Mouse (Mus musculus) adrenal gland, postnatal 10 days (tissue): ENCODE results near the gene Nfx1. TPM values are rescaled to one million over a fixed set of nuclear protein-coding genes. Genes with fewer than 3 reads are reported as not detected.
A peak's percentile ranks its signal among the peaks of the same experiment; 100 is the strongest.

Experiments used
- DNase-seq: peaks from one replicate; pipeline ENCODE4 v3.0.0; 2021; ENCODE audit warnings: mixed read lengths
- total RNA-seq, 2 experiments: library from RNA; stranded (reverse); gene quantifications; 2 replicates each; pipeline ENCODE4 v1.2.3; 2021

The Nfx1 gene
- total RNA-seq, 2 experiments from 2014 or later = 54.9 to 66.9 TPM

GRCm38 (mm10) chr4:40975678-40976077 lies 5.0 kb downstream of the Nfx1 start:
- no peak for DNase-seq

- peak; percentile 44 for DNase-seq
Measured at GRCm38 (mm10) chr4:40976651-40977050, 5.9 kb downstream of the Nfx1 start.

GRCm38 (mm10) chr4:40979430-40979829 lies 8.7 kb downstream of the Nfx1 start:
- DNase-seq = no peak

- no peak for DNase-seq
Measured at GRCm38 (mm10) chr4:40982486-40982885, 11.8 kb downstream of the Nfx1 start.

GRCm38 (mm10) chr4:40983686-40984085 lies 13.0 kb downstream of the Nfx1 start:
- DNase-seq = peak; percentile 62

GRCm38 (mm10) chr4:40989633-40990032 lies 18.9 kb downstream of the Nfx1 start:
- no peak for DNase-seq

GRCm38 (mm10) chr4:40996302-40996701 lies 25.6 kb downstream of the Nfx1 start:
- no peak for DNase-seq

GRCm38 (mm10) chr4:40997916-40998315 lies 27.2 kb downstream of the Nfx1 start:
- no peak for DNase-seq

GRCm38 (mm10) chr4:41000271-41000670 lies 29.6 kb downstream of the Nfx1 start:
- DNase-seq = no peak

GRCm38 (mm10) chr4:41000842-41001639 lies 30.3 kb downstream of the Nfx1 start:
- no peak for DNase-seq

- no peak for DNase-seq
Measured at GRCm38 (mm10) chr4:41013351-41013750, 42.6 kb downstream of the Nfx1 start.

- DNase-seq = no peak
Measured at GRCm38 (mm10) chr4:41015798-41016197, 45.1 kb downstream of the Nfx1 start.

- DNase-seq = no peak
Measured at GRCm38 (mm10) chr4:41021094-41021493, 50.4 kb downstream of the Nfx1 start.

GRCm38 (mm10) chr4:41026086-41026787 lies 55.5 kb downstream of the Nfx1 start:
- no peak for DNase-seq

GRCm38 (mm10) chr4:41027872-41028271 lies 57.2 kb downstream of the Nfx1 start:
- no peak for DNase-seq

GRCm38 (mm10) chr4:41028272-41028671 lies 57.6 kb downstream of the Nfx1 start:
- no peak for DNase-seq

- no peak for DNase-seq
Measured at GRCm38 (mm10) chr4:41029372-41029771, 58.7 kb downstream of the Nfx1 start.

- no peak for DNase-seq
Measured at GRCm38 (mm10) chr4:41031242-41031641, 60.5 kb downstream of the Nfx1 start.

- DNase-seq = peak; percentile 60
Measured at GRCm38 (mm10) chr4:41037942-41038341, 67.2 kb downstream of the Nfx1 start.

GRCm38 (mm10) chr4:41040983-41041382 lies 70.3 kb downstream of the Nfx1 start:
- peak; percentile 71 for DNase-seq

- DNase-seq = no peak
Measured at GRCm38 (mm10) chr4:41042880-41043279, 72.2 kb downstream of the Nfx1 start.

GRCm38 (mm10) chr4:41043961-41044360 lies 73.3 kb downstream of the Nfx1 start:
- DNase-seq = peak; percentile 53

GRCm38 (mm10) chr4:41045288-41045687 lies 74.6 kb downstream of the Nfx1 start:
- no peak for DNase-seq
